Mouse (Mus musculus) naive thymus-derived CD4-positive, alpha-beta T cell, adult 5 months (primary cell): ENCODE measurements around the gene Cacng8. TPM values are rescaled to one million over a fixed set of nuclear protein-coding genes. Genes with fewer than 3 reads are reported as not detected.

Experiments
- polyA plus RNA-seq: library from polyadenylated mRNA; unstranded; fragments of 100-300 nt; shearing (Covaris generic); gene quantifications from one replicate; pipeline ENCODE4 v1.2.1, GENCODE M21; 2017

Gene Cacng8
- polyA plus RNA-seq = not detected

DNA sequence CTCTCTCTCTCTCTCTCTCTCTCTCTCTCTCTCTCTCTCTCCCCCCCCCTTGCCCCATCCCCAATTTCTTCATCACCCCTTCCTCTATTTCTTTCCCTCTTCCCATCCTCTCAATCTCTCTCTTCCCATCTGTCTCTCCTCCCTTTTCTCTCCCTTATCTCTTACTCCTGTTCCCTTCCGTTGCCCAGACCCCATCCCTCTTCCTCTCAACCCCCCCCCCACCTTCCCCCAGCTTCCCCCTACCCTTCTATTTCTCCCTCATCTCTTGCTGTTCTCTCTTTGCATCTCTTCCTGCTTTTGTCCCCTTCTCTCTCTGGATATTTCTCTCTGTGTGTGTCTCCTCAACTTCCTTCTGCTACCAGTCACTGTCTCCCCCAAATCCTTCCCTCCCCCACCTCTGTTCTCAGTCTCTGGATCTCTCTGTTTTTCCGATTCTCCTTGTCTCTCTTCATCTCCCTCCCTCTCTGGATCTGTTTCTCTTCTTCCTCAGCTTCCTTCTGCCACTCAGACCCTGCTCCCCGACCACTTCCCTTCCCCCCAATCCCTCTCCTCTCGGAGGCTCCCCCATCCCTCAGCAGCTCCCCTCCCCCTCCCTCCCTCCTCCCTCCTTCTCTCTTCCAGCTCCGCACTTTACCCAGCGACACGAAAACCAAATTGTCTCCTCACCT, at the start of gene Cacng8:
Gene Cacng8, plus strand, starts transcription at position 271 of the 668 bp plus-strand sequence.

DNA sequence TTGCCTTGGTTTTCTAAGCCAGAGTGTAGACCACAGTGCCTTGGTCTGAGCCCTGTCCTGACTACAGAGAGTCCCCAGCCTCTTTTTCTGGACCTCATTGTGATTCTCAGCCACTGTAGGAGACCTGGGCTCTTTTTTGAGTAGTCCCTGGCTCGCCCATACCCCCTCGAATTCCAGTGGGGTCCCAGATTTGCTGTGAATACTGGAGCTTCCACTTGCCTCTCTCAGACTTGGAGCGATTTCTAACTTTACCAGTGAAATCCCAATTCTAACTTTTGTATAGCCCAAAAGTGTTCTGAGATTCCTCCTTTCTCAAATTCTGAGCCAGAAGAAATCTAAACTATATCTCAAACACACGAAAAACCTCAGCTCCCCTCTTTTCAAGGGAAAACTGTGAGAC, 33.4 kb downstream of the Cacng8 start, which contains the start of gene Cacng6:
Gene Cacng6, plus strand, starts transcription at position 301 of the 400 bp plus-strand sequence.

Other genes with a start within 250 kb of the Cacng8 start
- not detected for gene AU018091, start 221.5 kb upstream of the Cacng8 start, polyA plus RNA-seq
- not detected for gene Nlrp12, start 140.9 kb upstream of the Cacng8 start, polyA plus RNA-seq
- gene Myadm, start 101.6 kb upstream of the Cacng8 start, polyA plus RNA-seq = 0.27 TPM
- not detected for gene Prkcg, start 101.5 kb upstream of the Cacng8 start, polyA plus RNA-seq
- gene Cacng7, start 57.7 kb upstream of the Cacng8 start, polyA plus RNA-seq = not detected
- not detected for gene Cacng6, start 33.5 kb downstream of the Cacng8 start, polyA plus RNA-seq
- gene Tarm1, start 111.9 kb downstream of the Cacng8 start, polyA plus RNA-seq = not detected
- gene Oscar, start 225.5 kb downstream of the Cacng8 start, polyA plus RNA-seq = 0.19 TPM
- gene Ndufa3, start 226.7 kb downstream of the Cacng8 start, polyA plus RNA-seq = 285 TPM
- 26.4 TPM for gene Tfpt, start 239.2 kb downstream of the Cacng8 start, polyA plus RNA-seq
- 48.7 TPM for gene Prpf31, start 239.3 kb downstream of the Cacng8 start, polyA plus RNA-seq